Mouse (Mus musculus) liver, adult (tissue): ENCODE data around the gene Kcnk2.

Experiments
- GATA4 ChIP-seq: IDR thresholded peaks from 2 replicates; pipeline ENCODE4 v1.6.1; 2014; ENCODE audit warnings: mild to moderate bottlenecking, low read length; ENCODE audit not compliant: insufficient replicate concordance

The Kcnk2 gene

DNA sequence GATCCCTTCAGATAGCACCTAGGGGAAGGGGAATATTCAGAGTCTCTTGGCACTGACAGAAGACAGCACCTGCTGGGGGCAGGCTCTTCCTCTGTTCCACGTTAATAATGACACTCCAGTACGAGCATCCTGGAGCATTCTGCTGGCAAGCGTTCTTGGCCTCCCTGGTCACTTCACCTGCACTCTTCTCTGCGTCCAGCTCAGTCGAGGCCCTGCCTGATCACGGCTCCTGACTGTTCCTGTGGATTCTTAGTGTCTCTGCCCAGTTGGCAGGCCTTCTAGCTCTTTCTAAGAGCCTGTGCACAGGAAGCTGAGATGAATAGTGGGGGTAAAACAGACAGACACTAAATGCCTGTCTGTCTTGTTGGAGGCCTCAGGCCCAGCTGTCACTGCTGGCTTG is 39.5 kb downstream of the Kcnk2 start:
- no peak for TF ChIP-seq GATA4

DNA sequence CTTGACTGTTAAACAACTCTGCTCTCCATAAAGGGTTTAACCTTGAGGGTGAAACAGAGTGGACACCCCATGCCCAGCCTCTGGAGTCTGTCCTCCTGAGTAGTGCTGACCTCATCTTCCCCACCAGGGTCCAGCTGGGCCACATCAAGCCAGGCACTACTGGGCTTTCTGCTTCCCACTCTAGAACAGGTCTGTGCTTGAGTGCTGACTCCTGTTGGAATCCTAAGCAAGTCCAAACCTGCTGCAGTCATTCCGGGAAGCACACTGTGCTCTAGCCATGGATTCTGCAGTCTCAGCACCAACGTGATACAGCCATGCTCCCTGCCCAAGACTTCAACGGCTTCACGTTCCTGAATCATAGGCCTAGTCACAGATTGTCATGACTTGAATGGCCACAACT is 42.4 kb downstream of the Kcnk2 start:
- no peak for TF ChIP-seq GATA4

DNA sequence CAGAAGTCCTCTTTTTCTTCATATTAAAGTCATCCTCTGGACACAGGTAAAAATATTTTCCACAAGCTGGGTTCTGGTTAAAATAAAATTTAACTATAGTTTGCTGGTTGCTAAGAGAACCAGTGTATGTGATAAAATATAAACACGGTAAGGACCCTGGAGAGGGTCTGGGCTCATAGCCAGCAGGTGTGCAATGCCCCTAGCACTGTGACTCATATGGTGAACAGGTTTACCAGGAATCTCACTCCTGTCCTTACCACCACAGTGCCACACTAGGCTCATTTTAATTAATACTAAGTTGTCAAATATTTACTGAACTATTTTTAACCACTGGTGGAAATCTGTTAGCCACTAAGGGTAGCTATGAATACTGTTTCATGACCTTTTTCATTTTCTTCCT is 48.2 kb downstream of the Kcnk2 start:
- TF ChIP-seq GATA4: no peak

DNA sequence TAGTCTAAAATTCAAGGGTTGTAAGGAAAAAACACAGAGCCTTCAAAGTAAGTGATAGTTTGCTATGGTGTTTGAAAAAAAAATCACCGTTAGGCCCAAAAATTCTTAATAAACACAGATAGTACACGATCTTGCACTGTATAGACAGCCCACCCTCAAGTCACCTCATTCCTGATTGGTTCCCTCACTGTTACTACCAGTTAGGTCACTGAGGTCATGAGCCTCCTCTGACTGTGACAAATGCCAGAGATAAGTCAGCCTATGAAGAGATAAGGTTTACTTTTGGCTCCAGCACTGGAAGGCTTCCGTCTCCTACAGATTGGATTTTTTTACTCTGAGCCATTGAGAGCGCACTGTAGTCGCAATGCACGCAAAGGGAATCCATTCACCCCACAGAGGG is 50.3 kb downstream of the Kcnk2 start:
- no peak for TF ChIP-seq GATA4

DNA sequence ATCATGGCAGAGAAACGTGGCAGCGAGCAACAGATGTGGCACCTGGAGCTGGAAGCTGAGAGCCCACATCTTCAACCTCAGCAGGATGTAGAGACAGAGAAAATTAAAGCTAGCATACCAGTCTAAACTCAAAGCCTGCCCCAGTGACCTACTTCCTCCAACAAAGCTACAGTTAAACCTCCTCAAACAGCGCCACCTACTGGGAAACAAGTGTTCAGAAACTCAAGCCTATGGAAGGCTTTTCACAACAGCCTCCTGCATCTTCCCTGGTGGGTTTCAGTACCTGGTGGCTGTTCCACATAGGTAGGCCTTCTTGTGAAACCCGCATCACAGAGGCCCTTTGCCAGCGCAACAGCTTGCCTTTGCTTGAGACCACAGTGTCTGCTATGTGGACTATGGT is 52.9 kb downstream of the Kcnk2 start:
- no peak for TF ChIP-seq GATA4

DNA sequence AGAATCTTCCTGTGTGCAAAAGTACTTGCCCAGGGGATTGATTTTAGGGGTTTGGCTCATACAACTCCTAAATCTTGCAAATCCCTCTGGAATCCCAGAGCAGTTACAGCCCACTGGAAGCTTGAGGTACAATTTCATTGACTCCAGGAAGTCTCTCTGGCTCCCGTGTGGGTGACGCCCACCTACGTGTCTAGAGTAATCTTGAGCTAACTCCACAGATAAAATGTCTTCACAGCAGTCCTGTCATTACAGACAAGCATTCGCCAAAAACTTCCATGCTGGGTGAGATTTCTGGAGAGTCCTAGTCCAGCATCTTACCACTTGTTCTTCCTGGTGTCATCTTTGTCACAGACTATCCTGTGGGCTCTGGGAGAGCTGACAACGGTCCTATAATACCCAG is 56.9 kb downstream of the Kcnk2 start:
- TF ChIP-seq GATA4: no peak

DNA sequence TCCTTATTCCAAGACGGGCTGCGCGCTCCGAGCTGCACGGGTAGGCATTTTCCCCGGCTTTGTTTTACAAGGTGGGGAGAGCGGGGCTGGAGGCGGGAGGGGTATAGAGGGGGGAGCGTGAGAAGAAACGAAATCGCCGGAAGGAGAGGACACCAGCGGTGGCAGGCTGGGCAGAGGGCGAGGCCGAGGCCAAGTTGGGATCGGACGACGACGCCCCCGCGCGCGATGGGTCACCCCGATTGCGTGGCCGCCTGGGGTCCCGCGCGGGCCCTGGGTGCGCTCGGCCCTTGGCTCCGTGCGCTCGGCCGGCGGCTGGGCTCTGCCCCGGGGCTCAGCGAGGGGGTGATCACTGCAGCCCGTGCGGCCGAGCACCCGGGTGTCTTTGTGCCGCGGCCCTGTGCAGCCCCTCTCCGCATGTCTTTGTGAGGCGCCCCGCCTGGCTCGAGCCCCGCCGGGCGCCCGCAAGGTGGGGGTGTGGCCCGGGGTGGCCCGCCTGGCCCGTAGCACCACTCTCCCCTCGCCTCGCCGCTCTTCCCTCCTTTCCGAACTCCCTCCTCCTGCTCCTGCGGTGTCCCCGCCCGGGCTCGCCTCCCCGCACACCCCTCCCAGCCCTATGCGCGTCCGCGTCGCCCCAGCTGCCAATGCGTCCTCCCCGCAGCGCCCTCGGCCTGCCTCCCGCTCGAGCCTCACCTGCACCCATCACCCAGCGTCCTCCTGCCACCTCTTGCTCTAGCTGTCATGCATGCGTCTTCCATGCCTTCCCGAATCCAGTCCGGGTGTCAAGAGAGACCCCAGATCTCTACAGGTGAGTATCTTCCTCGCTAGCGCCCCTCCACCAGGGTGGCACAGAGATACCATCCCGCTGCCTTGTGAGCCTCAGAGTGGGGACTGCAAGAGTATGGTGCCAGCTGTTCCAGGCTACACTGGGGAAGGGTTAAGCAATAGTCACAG is 58.5 kb downstream of the Kcnk2 start:
- TF ChIP-seq GATA4: no peak

DNA sequence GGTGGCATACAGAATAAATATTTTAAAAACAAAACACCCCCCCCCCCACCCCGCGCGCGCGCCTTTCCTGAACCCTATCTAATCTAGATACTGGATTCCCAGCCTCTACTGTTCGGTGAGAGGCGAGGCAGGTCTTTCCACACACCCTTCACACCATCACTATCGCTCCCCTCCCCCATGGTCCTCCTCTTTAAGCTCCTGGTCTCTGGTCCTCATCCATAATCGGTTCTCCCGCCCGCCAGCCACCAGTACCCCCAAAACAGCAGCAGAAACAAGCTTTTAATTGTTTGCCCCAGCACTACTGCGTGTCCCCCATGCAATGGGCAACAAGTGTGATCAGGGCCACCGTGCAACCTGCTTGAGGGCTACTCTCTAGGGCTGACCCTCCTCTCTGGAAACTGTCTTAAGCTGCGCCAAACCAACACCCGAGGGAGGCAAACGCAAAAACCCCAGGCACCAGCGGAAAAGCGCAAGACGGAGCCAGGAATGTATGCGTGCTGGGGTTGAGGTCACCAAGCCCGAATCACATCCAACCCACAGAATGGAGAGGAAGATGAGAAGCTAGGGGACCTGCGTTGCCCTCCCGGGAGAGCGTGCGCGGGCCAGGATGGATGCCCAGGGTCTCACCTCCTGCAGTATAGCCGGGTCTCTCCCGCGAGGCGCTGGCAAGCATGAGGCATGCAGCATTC is 59.5 kb downstream of the Kcnk2 start:
- TF ChIP-seq GATA4: no peak

DNA sequence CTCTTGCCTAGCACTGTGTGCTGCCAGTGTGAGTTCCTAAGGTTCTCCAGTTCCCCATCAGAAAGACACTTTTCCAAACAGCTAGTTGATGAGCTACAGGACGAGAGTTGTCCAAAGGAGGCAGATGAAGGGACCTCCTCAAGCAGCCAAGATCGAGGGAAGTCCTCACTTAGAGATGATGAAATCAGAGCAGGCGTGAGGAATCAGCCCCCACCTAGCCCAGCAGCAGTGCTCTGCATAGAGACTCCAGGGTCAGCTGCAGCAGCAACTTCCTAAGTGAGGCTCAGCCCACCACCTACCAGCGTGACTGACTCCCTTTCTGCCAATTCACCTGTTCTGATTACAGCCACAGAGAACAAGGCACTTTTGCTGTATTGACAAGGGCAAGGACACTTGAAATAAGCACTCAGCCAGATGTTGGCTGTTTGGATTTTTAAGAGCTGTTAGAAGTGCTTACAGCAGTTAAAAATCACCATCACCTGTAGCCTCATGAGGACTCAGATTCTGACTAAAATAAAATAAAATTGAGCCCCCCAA is 60.6 kb downstream of the Kcnk2 start:
- no peak for TF ChIP-seq GATA4

DNA sequence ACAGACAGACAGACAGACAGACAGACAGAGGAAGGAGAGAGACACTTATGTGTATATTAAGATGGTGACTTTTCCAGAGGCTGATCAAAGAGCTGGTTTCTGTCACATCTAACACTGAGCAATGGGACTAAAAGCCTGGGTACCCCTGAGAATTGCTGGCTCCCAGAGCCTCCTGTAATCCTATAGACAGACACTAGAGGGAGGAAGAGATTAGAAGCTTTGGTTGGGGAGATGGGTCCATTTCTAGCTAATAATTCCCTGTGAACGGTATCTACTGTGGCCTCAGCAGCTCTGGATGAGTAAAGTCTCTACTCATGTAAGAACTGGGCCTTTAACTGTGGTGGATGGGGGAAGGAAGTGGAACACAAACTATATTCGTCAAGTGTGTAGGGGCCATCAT is 86.2 kb downstream of the Kcnk2 start:
- no peak for TF ChIP-seq GATA4

DNA sequence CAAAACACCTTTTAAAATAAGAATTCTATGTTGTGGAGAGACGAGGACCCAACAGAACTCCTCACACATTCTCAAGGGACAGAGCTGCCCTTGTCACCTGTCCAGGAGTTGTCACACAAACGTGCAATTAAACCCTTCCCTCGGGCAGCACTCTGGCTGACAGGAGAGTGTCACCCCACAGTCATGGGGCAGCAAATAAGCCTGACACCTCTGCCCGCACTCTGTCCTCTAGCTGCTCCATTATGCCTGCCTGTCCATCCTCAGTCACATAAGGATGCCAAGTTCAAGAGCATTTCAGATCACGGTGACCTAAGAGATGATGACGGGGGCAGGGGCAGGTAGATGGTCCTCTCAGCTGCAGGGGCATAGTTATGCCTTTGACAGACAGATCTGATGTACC is 87.6 kb downstream of the Kcnk2 start:
- no peak for TF ChIP-seq GATA4

DNA sequence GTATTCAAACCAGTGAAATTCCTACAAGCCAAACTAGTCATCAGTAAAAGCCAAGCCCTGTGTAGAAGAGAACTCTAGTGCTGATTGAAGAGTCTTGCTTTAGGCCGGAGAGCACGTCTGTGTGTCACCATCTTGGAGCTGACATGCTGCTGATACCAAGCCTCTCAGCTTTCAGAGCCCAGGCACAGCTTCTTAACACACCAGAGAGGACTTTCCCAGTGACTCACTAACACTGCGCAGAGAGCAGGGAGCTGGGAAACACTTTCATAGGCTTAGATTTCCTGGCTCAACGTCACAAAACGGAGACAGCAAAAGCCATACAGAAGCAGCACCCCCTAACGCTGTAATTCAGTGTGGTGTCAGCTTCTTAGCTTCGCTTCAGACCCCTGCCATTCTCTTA is 88.3 kb downstream of the Kcnk2 start:
- no peak for TF ChIP-seq GATA4

DNA sequence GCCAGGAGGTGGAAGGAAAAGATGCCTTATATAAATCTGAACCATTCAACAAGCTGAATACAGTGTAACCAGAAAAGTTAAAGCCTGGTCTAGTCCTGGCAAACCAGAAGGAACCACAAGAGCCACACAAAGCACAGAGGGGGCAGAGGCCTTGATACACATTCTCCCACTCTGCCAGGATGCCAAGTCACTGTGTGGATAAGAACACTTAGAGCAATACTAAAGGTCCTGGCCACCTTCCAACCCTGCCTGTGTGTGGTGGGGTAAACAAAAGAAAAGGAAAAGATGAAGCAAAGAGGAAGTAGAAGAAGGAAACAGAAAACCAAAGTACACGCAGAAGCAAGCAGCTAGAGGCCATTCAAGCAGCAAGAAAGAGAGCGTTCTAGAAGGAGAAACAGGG is 91.9 kb downstream of the Kcnk2 start:
- no peak for TF ChIP-seq GATA4

DNA sequence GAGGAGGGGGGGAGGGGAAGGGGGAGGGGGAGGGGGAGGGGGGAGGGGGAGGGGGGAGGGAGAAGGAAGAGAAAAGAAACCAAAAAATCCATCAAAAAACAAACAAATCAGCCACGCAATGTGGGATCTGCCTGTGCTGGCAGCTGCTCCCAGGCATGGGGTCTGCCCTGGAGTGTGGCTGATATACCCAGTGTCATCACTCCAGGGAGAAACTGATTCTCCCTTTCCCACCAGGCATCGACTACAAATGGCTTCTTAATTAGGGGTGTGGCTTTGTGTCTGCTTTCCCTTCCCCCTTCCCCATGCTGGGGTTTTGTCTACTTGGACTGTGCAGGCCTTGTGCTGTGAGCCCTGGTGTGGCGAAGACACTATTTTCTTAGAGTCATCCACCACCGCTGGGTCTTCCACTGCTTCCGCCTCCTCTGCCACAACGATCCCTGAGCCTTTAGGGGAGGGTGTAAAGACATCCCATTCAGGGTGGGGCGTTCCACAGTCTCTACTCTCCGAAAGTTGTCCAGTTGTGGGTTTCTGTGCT is 97.0 kb downstream of the Kcnk2 start:
- TF ChIP-seq GATA4: no peak

DNA sequence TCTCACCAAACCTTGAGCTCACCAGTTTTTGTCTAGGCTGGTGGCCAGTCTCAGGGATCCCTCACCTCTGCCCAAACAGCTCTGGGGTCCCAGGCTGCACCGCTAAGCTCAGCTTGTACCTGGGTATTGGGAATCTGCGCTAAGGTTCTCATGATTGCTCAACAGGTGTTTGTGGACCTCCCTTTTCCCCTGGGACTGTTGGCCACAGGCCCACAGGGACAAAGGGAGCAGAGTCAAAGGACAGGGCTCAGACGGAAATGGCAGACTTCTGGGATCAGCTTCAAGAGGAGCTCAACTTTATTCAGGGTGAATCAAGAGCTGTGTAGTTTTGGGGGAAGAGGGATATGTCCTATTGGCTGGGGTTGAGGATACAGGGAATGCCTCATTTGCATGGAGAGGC is 99.1 kb downstream of the Kcnk2 start:
- no peak for TF ChIP-seq GATA4

DNA sequence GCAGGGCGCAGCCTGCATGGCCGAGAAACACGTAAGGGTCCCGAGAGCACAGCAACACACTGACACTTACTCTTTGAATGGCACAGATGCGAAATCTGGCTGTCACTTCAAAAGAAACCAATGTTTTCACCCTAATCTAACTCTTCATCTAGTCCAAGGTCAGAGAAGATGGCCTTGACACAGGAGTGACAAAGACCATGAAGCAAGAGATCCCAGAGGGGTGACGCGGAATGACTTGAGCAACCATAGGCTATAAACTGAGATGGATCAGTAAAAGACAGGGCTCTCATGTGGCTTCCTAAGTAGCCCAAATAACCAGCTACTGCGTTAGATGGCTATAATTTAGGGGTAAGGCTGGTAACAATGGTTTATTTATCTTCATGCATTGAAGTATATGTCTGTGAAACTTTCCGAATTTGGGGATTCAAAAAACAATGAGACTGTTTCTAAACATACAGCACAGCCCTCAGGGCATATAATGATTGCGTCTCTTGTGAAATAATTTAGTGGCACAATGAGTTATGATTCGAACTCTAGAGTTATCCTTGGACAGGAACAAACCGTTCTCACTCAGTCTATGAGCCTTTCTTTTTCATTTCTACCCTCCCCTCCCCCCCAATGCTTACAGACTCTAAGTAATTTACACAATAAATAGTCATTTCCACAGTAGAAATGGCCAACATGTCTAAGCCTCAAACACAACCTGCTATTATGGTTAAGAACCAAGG is 108.2 kb downstream of the Kcnk2 start:
- no peak for TF ChIP-seq GATA4

DNA sequence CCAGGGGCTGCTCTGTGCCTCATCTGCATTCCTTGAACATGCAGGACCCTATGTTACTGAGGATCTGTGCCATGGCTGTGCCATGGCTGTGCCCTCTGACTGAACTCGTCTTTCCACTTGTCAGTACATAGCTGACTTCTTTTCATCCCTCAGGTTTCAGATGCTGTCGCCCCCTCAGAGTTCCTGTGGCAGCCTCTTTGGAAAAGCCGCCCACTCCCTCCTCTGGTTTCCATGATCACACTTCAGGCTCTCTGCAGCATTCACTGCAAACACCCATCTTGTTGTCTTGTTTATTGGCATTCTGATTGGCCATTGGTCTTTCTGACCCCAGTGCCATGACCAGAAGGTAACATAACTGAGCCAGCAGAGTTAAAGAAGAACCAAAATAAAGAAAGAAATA is 111.2 kb downstream of the Kcnk2 start:
- TF ChIP-seq GATA4: no peak
